Mouse (Mus musculus): ENCODE data around the gene Spns2. TPM values are rescaled to one million over a fixed set of nuclear protein-coding genes. Genes with fewer than 3 reads are reported as not detected.

Gene Spns2
- polyA plus RNA-seq, 1 experiment from 2014 or later, result 4.6 TPM

GRCm38 (mm10) chr11:72523711-72524110 lies 34.0 kb upstream of the Spns2 start:
- H3K4me3 ChIP-seq (ENCODE audit: low read depth, low read length), result no peak overlapping the region
- H3K27me3 ChIP-seq (replicated peaks; ENCODE audit: control insufficient read depth, insufficient read depth, low read length), result no peaks in the 10 kb centered on the region
- no peak overlapping the region for H3K27ac ChIP-seq (ENCODE audit: low read depth, low read length)
- no peaks in the 10 kb centered on the region for H3K4me1 ChIP-seq (ENCODE audit: control insufficient read depth, insufficient read depth, low read length)
- H3K36me3 ChIP-seq (ENCODE audit: control insufficient read depth, insufficient read depth, low read length), result no peaks in the 10 kb centered on the region
- WGBS, result 51% methylated on average over 4 of the region's 4 CpGs
- no peak for ATAC-seq
- H3K9me3 ChIP-seq (replicated peaks; ENCODE audit: control insufficient read depth, low read length), result no peaks in the 10 kb centered on the region
- H3K4me2 ChIP-seq (ENCODE audit: low read length), result no peak overlapping the region
- H3K9ac ChIP-seq (ENCODE audit: low read length), result no peak overlapping the region
- DNase-seq (ENCODE audit: low spot score), result peak; percentile 23

- H3K9ac ChIP-seq (ENCODE audit: low read length), result no peak overlapping the region
- H3K27ac ChIP-seq (ENCODE audit: low read depth, low read length), result no peak overlapping the region
- 50% methylated on average over 5 of the region's 5 CpGs for WGBS
- H3K4me3 ChIP-seq (ENCODE audit: low read depth, low read length), result no peak overlapping the region
- no peaks in the 10 kb centered on the region for H3K27me3 ChIP-seq (replicated peaks; ENCODE audit: control insufficient read depth, insufficient read depth, low read length)
- no peak overlapping the region for H3K4me2 ChIP-seq (ENCODE audit: low read length)
- no peaks in the 10 kb centered on the region for H3K4me1 ChIP-seq (ENCODE audit: control insufficient read depth, insufficient read depth, low read length)
- DNase-seq (ENCODE audit: low spot score) (peak; percentile 76), ATAC-seq (peak; percentile 37; the same call in 1 of the 2 replicates)
- H3K36me3 ChIP-seq (ENCODE audit: control insufficient read depth, insufficient read depth, low read length), result no peaks in the 10 kb centered on the region
- H3K9me3 ChIP-seq (replicated peaks; ENCODE audit: control insufficient read depth, low read length), result no peaks in the 10 kb centered on the region
These were observed 32.9 kb upstream of the Spns2 start for GRCm38 (mm10) chr11:72522616-72523041.

DNA sequence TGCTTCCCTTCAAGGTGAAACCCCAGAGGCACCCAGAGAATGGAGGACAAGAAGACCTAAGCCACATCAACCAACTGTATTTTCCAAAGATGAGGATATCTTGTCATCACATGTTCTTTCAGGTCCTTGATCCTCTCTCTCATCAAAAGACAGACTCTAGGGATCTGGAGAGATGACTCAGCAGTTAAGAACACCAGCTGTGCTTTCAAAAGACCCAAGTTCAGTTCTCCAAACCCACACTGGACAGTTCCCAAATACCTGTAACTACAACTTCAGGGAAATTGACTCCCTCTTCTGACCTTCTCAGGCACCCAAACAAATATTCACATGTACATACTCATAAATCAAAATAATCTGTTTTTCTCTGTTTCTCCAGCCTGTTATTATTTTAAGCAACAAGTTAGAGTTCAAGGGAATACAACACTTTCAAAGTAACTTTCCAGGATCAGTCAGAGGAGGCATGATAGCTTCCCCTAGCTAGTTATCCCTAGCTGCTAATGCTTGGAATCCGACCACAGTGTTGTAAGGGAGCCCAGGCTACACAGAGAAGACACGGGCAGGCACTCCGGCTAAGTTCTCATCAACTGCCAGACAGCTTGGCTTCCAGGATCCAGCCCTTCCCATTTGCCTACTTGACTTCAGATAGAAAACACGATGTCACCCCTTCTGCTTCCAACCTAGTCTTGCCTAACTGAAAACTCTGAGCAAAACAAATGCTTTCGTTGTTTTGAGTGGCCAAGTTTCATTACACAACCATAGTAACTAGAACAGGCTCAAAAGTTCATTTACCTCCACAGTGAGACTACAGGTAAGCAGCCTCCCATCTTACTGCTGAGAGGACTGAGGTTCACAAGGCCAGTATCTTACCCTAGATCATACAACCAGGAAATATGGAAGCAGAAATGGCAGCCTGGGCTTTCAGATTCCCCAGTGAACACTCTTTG lies 32.2 kb upstream of the Spns2 start:
- ATAC-seq (no peak), DNase-seq (ENCODE audit: low spot score) (no peak)
- H3K4me1 ChIP-seq (ENCODE audit: control insufficient read depth, insufficient read depth, low read length), result no peaks in the 10 kb centered on the region
- H3K4me3 ChIP-seq (ENCODE audit: low read depth, low read length), result no peak overlapping the region
- no peaks in the 10 kb centered on the region for H3K27me3 ChIP-seq (replicated peaks; ENCODE audit: control insufficient read depth, insufficient read depth, low read length)
- no peak overlapping the region for H3K9ac ChIP-seq (ENCODE audit: low read length)
- no peak overlapping the region for H3K27ac ChIP-seq (ENCODE audit: low read depth, low read length)
- no peaks in the 10 kb centered on the region for H3K9me3 ChIP-seq (replicated peaks; ENCODE audit: control insufficient read depth, low read length)
- 71% methylated on average over 5 of the region's 5 CpGs for WGBS
- no peak overlapping the region for H3K4me2 ChIP-seq (ENCODE audit: low read length)
- no peaks in the 10 kb centered on the region for H3K36me3 ChIP-seq (ENCODE audit: control insufficient read depth, insufficient read depth, low read length)

GRCm38 (mm10) chr11:72519895-72520294 lies 30.2 kb upstream of the Spns2 start:
- Histone ChIP-seq H3K9me3 (replicated peaks; ENCODE audit: control insufficient read depth, low read length) (no peaks in the 10 kb centered on the region), H3K27ac (ENCODE audit: low read depth, low read length) (no peak overlapping the region), H3K4me1 (ENCODE audit: control insufficient read depth, insufficient read depth, low read length) (no peaks in the 10 kb centered on the region), H3K27me3 (replicated peaks; ENCODE audit: control insufficient read depth, insufficient read depth, low read length) (no peaks in the 10 kb centered on the region), H3K36me3 (ENCODE audit: control insufficient read depth, insufficient read depth, low read length) (no peaks in the 10 kb centered on the region), H3K4me3 (ENCODE audit: low read depth, low read length) (no peak overlapping the region), H3K4me2 (ENCODE audit: low read length) (no peak overlapping the region), H3K9ac (ENCODE audit: low read length) (no peak overlapping the region)
- 71% methylated on average over 3 of the region's 3 CpGs for WGBS
- ATAC-seq, result no peak
- DNase-seq (ENCODE audit: low spot score), result no peak

- Histone ChIP-seq H3K4me1 (ENCODE audit: control insufficient read depth, insufficient read depth, low read length) (0 out of 2 replicates have a peak, but pooled peaks cover 4% of the 10 kb centered on the region), H3K9me3 (replicated peaks; ENCODE audit: control insufficient read depth, low read length) (no peaks in the 10 kb centered on the region), H3K27me3 (replicated peaks; ENCODE audit: control insufficient read depth, insufficient read depth, low read length) (no peaks in the 10 kb centered on the region), H3K27ac (ENCODE audit: low read depth, low read length) (no peak overlapping the region), H3K4me2 (ENCODE audit: low read length) (no peak overlapping the region), H3K4me3 (ENCODE audit: low read depth, low read length) (no peak overlapping the region), H3K36me3 (ENCODE audit: control insufficient read depth, insufficient read depth, low read length) (no peaks in the 10 kb centered on the region), H3K9ac (ENCODE audit: low read length) (no peak overlapping the region)
- no peak for ATAC-seq
- WGBS, result 80% methylated on average over 4 of the region's 4 CpGs
- DNase-seq (ENCODE audit: low spot score), result no peak
These were observed 29.5 kb upstream of the Spns2 start for GRCm38 (mm10) chr11:72519189-72519588.

DNA sequence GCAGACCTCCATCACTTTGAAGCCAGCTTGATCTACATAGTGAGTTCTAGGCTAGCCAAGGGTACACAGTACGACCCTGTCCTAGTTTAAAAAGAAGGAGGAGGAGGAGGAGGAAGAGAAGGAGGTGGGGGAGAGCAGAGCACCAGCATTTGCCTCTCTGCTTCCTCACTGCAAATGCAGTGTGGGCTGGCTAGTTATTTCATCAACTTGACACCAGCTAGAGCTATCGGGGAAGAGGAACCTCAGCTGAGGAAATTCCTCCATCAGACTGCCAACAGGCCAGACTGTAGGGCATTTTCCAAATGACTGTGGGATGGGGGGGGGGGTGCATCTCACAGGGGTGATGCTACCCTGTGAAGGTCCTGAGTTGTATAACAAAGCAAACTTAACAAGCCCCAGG lies 28.7 kb upstream of the Spns2 start:
- H3K4me3 ChIP-seq (ENCODE audit: low read depth, low read length), result no peak overlapping the region
- no peak overlapping the region for H3K4me2 ChIP-seq (ENCODE audit: low read length)
- 66% methylated on average over 2 of the region's 2 CpGs for WGBS
- H3K27me3 ChIP-seq (replicated peaks; ENCODE audit: control insufficient read depth, insufficient read depth, low read length), result no peaks in the 10 kb centered on the region
- H3K27ac ChIP-seq (ENCODE audit: low read depth, low read length), result no peak overlapping the region
- H3K36me3 ChIP-seq (ENCODE audit: control insufficient read depth, insufficient read depth, low read length), result no peaks in the 10 kb centered on the region
- H3K9ac ChIP-seq (ENCODE audit: low read length), result no peak overlapping the region
- ATAC-seq (no peak), DNase-seq (ENCODE audit: low spot score) (no peak)
- H3K9me3 ChIP-seq (replicated peaks; ENCODE audit: control insufficient read depth, low read length), result no peaks in the 10 kb centered on the region
- 0 out of 2 replicates have a peak, but pooled peaks cover 4% of the 10 kb centered on the region for H3K4me1 ChIP-seq (ENCODE audit: control insufficient read depth, insufficient read depth, low read length)

- no peak overlapping the region for H3K4me2 ChIP-seq (ENCODE audit: low read length)
- 6% methylated on average over 3 of the region's 3 CpGs for WGBS
- peak; percentile 55; the same call in 1 of the 2 replicates for ATAC-seq
- H3K36me3 ChIP-seq (ENCODE audit: control insufficient read depth, insufficient read depth, low read length), result no peaks in the 10 kb centered on the region
- H3K4me1 ChIP-seq (ENCODE audit: control insufficient read depth, insufficient read depth, low read length), result 0 out of 2 replicates have a peak, but pooled peaks cover 4% of the 10 kb centered on the region
- H3K27me3 ChIP-seq (replicated peaks; ENCODE audit: control insufficient read depth, insufficient read depth, low read length), result no peaks in the 10 kb centered on the region
- H3K4me3 ChIP-seq (ENCODE audit: low read depth, low read length), result no peak overlapping the region
- no peaks in the 10 kb centered on the region for H3K9me3 ChIP-seq (replicated peaks; ENCODE audit: control insufficient read depth, low read length)
- H3K27ac ChIP-seq (ENCODE audit: low read depth, low read length), result no peak overlapping the region
- peak; percentile 67 for DNase-seq (ENCODE audit: low spot score)
- no peak overlapping the region for H3K9ac ChIP-seq (ENCODE audit: low read length)
These were observed 25.3 kb upstream of the Spns2 start for GRCm38 (mm10) chr11:72514967-72515366.

- Histone ChIP-seq H3K27me3 (replicated peaks; ENCODE audit: control insufficient read depth, insufficient read depth, low read length) (no peaks in the 10 kb centered on the region), H3K9ac (ENCODE audit: low read length) (no peak overlapping the region), H3K9me3 (replicated peaks; ENCODE audit: control insufficient read depth, low read length) (no peaks in the 10 kb centered on the region), H3K36me3 (ENCODE audit: control insufficient read depth, insufficient read depth, low read length) (no peaks in the 10 kb centered on the region), H3K4me3 (ENCODE audit: low read depth, low read length) (no peak overlapping the region), H3K27ac (ENCODE audit: low read depth, low read length) (no peak overlapping the region), H3K4me1 (ENCODE audit: control insufficient read depth, insufficient read depth, low read length) (no peaks in the 10 kb centered on the region), H3K4me2 (ENCODE audit: low read length) (no peak overlapping the region)
- ATAC-seq (no peak), DNase-seq (ENCODE audit: low spot score) (no peak)
- WGBS, result 90% methylated on average over 5 of the region's 5 CpGs
These were observed 18.9 kb upstream of the Spns2 start for GRCm38 (mm10) chr11:72508651-72509050.

GRCm38 (mm10) chr11:72507651-72508050 lies 17.9 kb upstream of the Spns2 start:
- Histone ChIP-seq H3K4me1 (ENCODE audit: control insufficient read depth, insufficient read depth, low read length) (no peaks in the 10 kb centered on the region), H3K9me3 (replicated peaks; ENCODE audit: control insufficient read depth, low read length) (no peaks in the 10 kb centered on the region), H3K4me2 (ENCODE audit: low read length) (no peak overlapping the region), H3K27ac (ENCODE audit: low read depth, low read length) (no peak overlapping the region), H3K27me3 (replicated peaks; ENCODE audit: control insufficient read depth, insufficient read depth, low read length) (no peaks in the 10 kb centered on the region), H3K9ac (ENCODE audit: low read length) (no peak overlapping the region), H3K4me3 (ENCODE audit: low read depth, low read length) (no peak overlapping the region), H3K36me3 (ENCODE audit: control insufficient read depth, insufficient read depth, low read length) (no peaks in the 10 kb centered on the region)
- ATAC-seq (no peak), DNase-seq (ENCODE audit: low spot score) (no peak)

Measured in forebrain, embryonic 14.5 days (tissue).